Mouse (Mus musculus) testis, adult 2 months (tissue): ENCODE data around the gene Rab12.

Experiments
- CTCF ChIP-seq: fragments of 200-500 bp; IDR thresholded peaks from 2 replicates; pipeline ENCODE4 v1.5.1; 2012; ENCODE audit warnings: low read depth, mild to moderate bottlenecking, inconsistent platforms, low read length, moderate library complexity; ENCODE audit not compliant: control insufficient read depth, insufficient read depth, insufficient replicate concordance
- POLR2A ChIP-seq: fragments of 200-500 bp; IDR thresholded peaks from 2 replicates; pipeline ENCODE4 v1.6.1; 2012; ENCODE audit warnings: low read depth, mild to moderate bottlenecking, inconsistent platforms, low read length, moderate library complexity; ENCODE audit not compliant: control insufficient read depth

DNA sequence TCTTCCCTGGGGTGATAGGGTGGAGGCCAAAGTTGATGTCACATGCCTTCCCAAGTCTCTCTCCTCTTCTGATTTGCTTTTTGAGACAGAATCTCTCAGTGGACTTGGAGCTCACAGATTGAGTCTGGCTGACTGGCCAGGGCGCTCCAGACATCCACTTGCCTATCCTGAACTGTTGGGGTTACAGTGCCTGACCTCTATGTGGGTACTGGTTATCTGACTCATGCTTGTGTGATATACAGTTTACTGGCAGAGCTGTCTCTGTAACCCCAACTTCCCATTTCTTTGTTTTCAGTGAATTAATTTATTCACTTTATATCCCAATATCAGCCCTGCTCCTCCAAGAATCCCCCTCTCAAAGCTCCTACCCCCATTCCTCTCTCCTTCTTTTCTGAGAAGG lies 12.8 kb upstream of the Rab12 start:
- TF ChIP-seq CTCF (no peak), POLR2A (no peak)
